Mouse (Mus musculus): ENCODE data around the gene Tspan4. TPM values are rescaled to one million over a fixed set of nuclear protein-coding genes. Genes with fewer than 3 reads are reported as not detected.

The Tspan4 gene
- polyA plus RNA-seq, 1 experiment from 2014 or later: 24.8 TPM

GRCm38 (mm10) chr7:141492738-141493137 lies 17.7 kb downstream of the Tspan4 start:
- 87% methylated on average over 5 of the region's 5 CpGs for WGBS
- no peak overlapping the region for H3K9ac ChIP-seq (replicated peaks)
- no peak overlapping the region for H3K4me2 ChIP-seq
- no peak overlapping the region for H3K4me3 ChIP-seq (replicated peaks)
- H3K27me3 ChIP-seq: no peaks in the 10 kb centered on the region
- H3K9me3 ChIP-seq: no peaks in the 10 kb centered on the region
- no peak overlapping the region for H3K27ac ChIP-seq
- no peaks in the 10 kb centered on the region for H3K4me1 ChIP-seq (replicated peaks)
- no peak for ATAC-seq (ENCODE audit: insufficient number of reproducible peaks, insufficient read depth, low FRiP score, low TSS enrichment, low read depth)
- H3K36me3 ChIP-seq: peaks cover 41% of the 10 kb centered on the region; the same call in 1 of the 2 replicates

GRCm38 (mm10) chr7:141493729-141494128 lies 18.7 kb downstream of the Tspan4 start:
- 80% methylated on average over 1 of the region's 1 CpGs for WGBS
- peaks cover 43% of the 10 kb centered on the region; the same call in 1 of the 2 replicates for H3K36me3 ChIP-seq

DNA sequence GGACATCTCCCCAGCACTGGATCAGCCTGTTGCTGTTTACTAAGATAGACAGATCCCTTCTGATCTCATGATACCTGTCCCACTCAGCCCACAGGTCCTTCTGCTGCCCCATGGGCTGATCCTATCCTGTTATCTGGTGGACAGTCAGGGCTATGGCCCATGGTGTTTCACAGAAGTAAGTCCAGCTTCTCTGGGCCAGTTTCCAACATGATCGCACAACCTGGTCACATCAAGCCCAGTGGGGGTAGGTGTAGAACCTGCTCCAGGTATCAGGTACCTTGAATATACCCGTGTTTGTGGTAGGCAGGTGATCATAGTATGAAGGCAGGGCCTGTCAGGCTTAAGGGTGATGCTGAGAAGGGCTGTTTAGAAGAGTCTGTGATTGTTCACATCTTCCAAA lies 20.3 kb downstream of the Tspan4 start:
- H3K4me1 ChIP-seq (replicated peaks): no peaks in the 10 kb centered on the region
- H3K27ac ChIP-seq: no peak overlapping the region
- WGBS: 79% methylated on average over 2 of the region's 2 CpGs
- no peaks in the 10 kb centered on the region for H3K27me3 ChIP-seq
- H3K9ac ChIP-seq (replicated peaks): no peak overlapping the region
- H3K4me2 ChIP-seq: no peak overlapping the region
- H3K4me3 ChIP-seq (replicated peaks): no peak overlapping the region
- H3K36me3 ChIP-seq: peaks cover 52% of the 10 kb centered on the region
- no peaks in the 10 kb centered on the region for H3K9me3 ChIP-seq
- no peak for ATAC-seq (ENCODE audit: insufficient number of reproducible peaks, insufficient read depth, low FRiP score, low TSS enrichment, low read depth)

More at GRCm38 (mm10) chr7:141493729-141494128, 18.7 kb downstream of the Tspan4 start:
- Histone ChIP-seq H3K4me1 (replicated peaks) (no peaks in the 10 kb centered on the region), H3K4me2 (no peak overlapping the region), H3K27me3 (no peaks in the 10 kb centered on the region), H3K27ac (no peak overlapping the region), H3K9me3 (no peaks in the 10 kb centered on the region), H3K9ac (replicated peaks) (no peak overlapping the region), H3K4me3 (replicated peaks) (no peak overlapping the region)
- ATAC-seq (ENCODE audit: insufficient number of reproducible peaks, insufficient read depth, low FRiP score, low TSS enrichment, low read depth): no peak

DNA sequence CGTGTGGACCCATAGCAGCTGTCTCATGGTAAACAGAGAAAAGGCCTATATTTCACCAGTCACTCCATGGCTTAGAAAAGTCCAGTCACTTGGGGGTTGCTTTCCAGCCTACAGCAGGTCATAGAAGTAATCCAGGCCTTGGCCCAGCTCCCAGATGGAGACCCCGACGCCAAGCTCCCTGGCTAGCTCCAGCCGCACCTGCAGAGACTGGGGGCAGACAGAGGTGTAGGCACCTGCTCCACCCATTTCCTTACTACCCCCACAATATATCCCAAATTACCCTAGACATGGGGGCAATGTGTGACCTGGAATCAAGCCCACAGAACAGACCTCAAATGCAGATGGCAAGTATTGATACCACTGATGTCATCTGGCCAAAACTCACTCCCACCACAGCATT lies 20.9 kb downstream of the Tspan4 start:
- Histone ChIP-seq H3K27me3 (no peaks in the 10 kb centered on the region), H3K4me2 (no peak overlapping the region), H3K9ac (replicated peaks) (no peak overlapping the region), H3K27ac (no peak overlapping the region), H3K36me3 (peaks cover 49% of the 10 kb centered on the region), H3K4me1 (replicated peaks) (no peaks in the 10 kb centered on the region), H3K9me3 (no peaks in the 10 kb centered on the region), H3K4me3 (replicated peaks) (no peak overlapping the region)
- 92% methylated on average over 4 of the region's 4 CpGs for WGBS
- no peak for ATAC-seq (ENCODE audit: insufficient number of reproducible peaks, insufficient read depth, low FRiP score, low TSS enrichment, low read depth)

DNA sequence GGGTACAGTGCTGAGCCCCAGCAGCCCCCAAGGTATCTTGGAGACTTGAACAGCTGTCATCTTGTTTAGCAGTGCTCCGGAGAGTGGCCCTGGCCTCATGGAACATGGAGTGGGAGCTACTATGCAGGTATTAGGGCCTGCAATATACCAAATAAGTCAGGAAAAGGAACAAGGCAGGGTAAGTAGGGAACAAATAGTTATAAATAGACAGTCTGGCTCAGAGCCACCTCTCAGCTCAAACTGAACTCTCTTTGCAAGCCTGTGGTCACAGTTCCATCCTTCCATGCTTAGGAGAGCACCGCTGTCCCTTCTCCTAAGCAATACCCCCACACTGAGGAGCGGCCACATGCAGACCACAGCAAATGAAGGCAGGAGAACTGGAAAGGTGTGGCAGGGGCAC lies 22.6 kb downstream of the Tspan4 start:
- Histone ChIP-seq H3K36me3 (peaks cover 34% of the 10 kb centered on the region), H3K4me1 (replicated peaks) (no peaks in the 10 kb centered on the region), H3K4me3 (replicated peaks) (no peak overlapping the region), H3K9ac (replicated peaks) (no peak overlapping the region), H3K27ac (no peak overlapping the region), H3K4me2 (no peak overlapping the region), H3K27me3 (no peaks in the 10 kb centered on the region), H3K9me3 (no peaks in the 10 kb centered on the region)
- ATAC-seq (ENCODE audit: insufficient number of reproducible peaks, insufficient read depth, low FRiP score, low TSS enrichment, low read depth): no peak
- 89% methylated on average over 3 of the region's 3 CpGs for WGBS

DNA sequence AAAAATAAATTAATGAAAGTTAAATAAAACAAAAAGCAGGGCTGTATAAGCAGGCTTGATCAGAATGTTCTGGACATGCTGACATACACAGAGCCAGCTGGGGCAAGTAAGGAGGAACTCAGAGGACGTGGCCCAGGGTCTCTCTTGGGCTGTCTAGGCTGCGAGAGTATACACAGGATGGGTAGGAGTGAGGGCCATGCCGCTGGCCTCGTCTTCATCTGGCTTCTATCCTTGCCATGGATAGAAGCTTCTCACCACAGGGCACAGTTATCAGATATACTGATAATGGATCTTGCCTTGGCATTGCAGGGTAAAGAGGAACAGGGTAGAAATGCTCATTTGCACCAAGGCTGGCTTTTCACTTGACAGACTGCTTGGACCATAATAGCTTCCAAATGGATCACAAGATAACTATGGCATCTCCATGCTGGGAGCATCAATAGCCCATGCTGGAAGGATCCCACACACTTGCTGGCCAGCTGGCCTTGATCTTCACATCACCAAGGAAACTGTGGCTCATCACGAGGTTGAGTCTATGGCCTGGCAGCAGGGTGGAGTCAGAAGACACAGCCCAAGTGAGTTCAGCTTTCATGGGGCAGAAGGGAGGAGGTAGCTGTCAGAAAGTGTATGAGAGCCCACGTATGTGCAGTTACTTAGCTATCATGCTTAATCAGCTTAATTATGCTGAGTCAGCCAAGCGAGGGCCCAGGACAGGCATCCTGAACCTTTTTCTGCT lies 26.9 kb downstream of the Tspan4 start:
- Histone ChIP-seq H3K27ac (no peak overlapping the region), H3K4me2 (no peak overlapping the region), H3K4me1 (replicated peaks) (no peaks in the 10 kb centered on the region), H3K27me3 (no peaks in the 10 kb centered on the region), H3K4me3 (replicated peaks) (no peak overlapping the region), H3K36me3 (peaks cover 11% of the 10 kb centered on the region), H3K9me3 (no peaks in the 10 kb centered on the region), H3K9ac (replicated peaks) (no peak overlapping the region)
- WGBS: 86% methylated on average over 7 of the region's 7 CpGs
- no peak for ATAC-seq (ENCODE audit: insufficient number of reproducible peaks, insufficient read depth, low FRiP score, low TSS enrichment, low read depth)

- Histone ChIP-seq H3K36me3 (peaks cover 15% of the 10 kb centered on the region), H3K9me3 (no peaks in the 10 kb centered on the region), H3K27ac (no peak overlapping the region), H3K4me2 (no peak overlapping the region), H3K27me3 (no peaks in the 10 kb centered on the region), H3K4me3 (replicated peaks) (no peak overlapping the region), H3K4me1 (replicated peaks) (no peaks in the 10 kb centered on the region), H3K9ac (replicated peaks) (no peak overlapping the region)
- ATAC-seq (ENCODE audit: insufficient number of reproducible peaks, insufficient read depth, low FRiP score, low TSS enrichment, low read depth): no peak
- WGBS: 86% methylated on average over 5 of the region's 5 CpGs
Measured at GRCm38 (mm10) chr7:141502556-141502905, 27.5 kb downstream of the Tspan4 start.

DNA sequence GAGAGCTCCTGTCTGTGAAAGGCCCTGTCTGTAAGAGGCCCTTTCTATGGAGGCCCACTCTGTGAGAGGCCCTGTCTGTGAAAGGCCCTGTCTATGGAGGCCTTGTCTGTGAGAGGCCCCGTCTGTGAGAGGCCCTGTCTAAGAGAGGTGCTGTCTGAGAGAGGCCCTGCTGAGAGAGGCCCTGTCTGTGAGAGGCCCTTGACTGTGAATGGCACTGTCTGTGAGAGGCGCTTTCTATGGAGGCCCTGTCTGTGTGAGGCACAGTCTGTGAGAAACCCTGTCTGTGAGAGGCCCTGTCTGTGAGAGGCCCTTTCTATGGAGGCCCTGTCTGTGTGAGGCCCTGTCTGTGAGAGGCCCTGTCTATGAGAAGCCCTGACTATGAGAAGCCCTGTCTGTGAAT lies 31.2 kb downstream of the Tspan4 start:
- WGBS: 83% methylated on average over 2 of the region's 2 CpGs
- H3K9me3 ChIP-seq: no peaks in the 10 kb centered on the region
- H3K9ac ChIP-seq (replicated peaks): no peak overlapping the region
- no peak overlapping the region for H3K27ac ChIP-seq
- H3K4me2 ChIP-seq: no peak overlapping the region
- H3K36me3 ChIP-seq: peaks cover 12% of the 10 kb centered on the region
- no peak for ATAC-seq (ENCODE audit: insufficient number of reproducible peaks, insufficient read depth, low FRiP score, low TSS enrichment, low read depth)
- H3K4me3 ChIP-seq (replicated peaks): no peak overlapping the region
- H3K27me3 ChIP-seq: no peaks in the 10 kb centered on the region
- no peaks in the 10 kb centered on the region for H3K4me1 ChIP-seq (replicated peaks)

- Histone ChIP-seq H3K4me2 (no peak overlapping the region), H3K27ac (peak overlapping the region; percentile 62), H3K4me3 (replicated peaks) (no peak overlapping the region), H3K27me3 (no peaks in the 10 kb centered on the region), H3K9ac (replicated peaks) (0 out of 2 replicates have a peak overlapping the region, but pooled peaks have one; percentile 13), H3K36me3 (peaks cover 13% of the 10 kb centered on the region), H3K9me3 (no peaks in the 10 kb centered on the region), H3K4me1 (replicated peaks) (no peaks in the 10 kb centered on the region)
- no peak for ATAC-seq (ENCODE audit: insufficient number of reproducible peaks, insufficient read depth, low FRiP score, low TSS enrichment, low read depth)
Measured at GRCm38 (mm10) chr7:141508160-141508559, 33.1 kb downstream of the Tspan4 start.

DNA sequence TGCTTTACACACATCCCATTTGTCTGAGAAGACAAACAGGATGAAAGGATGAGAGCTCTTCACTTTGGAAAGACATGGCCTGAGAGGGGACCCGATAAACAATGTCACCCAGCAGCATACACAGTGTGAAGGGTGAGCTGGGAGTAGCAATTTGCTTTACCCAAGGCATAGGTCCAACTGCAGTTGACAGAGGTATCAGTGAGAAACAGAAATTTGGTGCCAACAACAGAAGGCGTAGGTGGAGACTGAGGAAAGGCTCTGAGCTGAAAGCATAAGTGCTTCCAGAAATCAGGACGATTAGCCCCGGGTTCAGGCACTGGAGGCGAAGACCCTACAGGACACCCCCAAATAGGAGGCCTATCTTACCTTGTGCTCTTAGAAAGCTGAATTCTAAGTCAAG lies 35.2 kb downstream of the Tspan4 start:
- Histone ChIP-seq H3K4me1 (replicated peaks) (no peaks in the 10 kb centered on the region), H3K9me3 (no peaks in the 10 kb centered on the region), H3K4me3 (replicated peaks) (no peak overlapping the region), H3K4me2 (no peak overlapping the region), H3K9ac (replicated peaks) (no peak overlapping the region), H3K27ac (no peak overlapping the region), H3K27me3 (no peaks in the 10 kb centered on the region), H3K36me3 (peaks cover 27% of the 10 kb centered on the region)
- ATAC-seq (ENCODE audit: insufficient number of reproducible peaks, insufficient read depth, low FRiP score, low TSS enrichment, low read depth): no peak
- WGBS: 90% methylated on average over 5 of the region's 5 CpGs

DNA sequence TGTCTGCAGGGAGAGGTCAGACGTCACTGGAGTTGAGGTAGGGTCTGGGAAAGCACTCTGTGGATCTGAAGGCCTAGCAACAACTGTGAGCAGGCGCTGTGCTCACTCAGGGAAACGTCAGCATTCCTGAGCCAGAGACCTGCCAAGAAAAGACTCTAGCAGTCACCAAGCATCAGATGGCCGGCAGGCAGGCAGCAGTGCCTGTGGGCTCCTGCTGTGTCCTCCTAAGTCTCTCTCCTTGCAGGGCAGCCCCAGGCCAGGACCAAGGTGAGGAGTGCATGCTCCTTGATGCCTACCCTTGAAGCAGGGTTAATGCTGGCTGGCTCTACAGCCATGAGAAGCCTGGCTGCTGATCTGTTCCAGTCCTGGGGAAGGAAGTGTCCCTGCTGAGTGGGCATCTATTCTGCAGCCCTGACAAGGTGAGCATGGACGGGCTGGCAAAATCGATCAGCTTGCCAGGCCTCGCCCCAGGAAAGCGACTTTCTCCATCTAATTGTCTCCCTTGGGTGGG lies 35.7 kb downstream of the Tspan4 start:
- no peak overlapping the region for H3K4me3 ChIP-seq (replicated peaks)

DNA sequence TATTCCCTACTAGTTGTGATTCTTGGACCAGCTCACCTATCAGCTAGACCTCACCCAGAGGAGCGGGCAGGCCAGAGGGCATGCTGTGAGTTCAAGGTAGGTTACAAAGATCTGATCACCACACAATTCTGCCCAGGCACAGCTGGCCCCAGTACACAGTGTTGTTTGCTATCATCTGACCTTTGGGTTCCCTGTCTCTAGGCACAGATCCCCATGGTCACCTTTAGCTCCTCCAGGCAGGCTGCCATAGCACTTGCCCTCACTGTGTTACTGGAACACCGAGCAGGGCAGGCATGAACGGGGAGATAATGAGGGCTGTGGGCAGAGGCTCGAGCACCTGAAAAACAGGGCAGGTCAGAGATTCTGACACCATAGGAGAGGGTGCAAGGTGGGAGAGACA lies 42.6 kb downstream of the Tspan4 start:
- 91% methylated on average over 4 of the region's 4 CpGs for WGBS
- Histone ChIP-seq H3K27ac (no peak overlapping the region), H3K4me3 (replicated peaks) (no peak overlapping the region), H3K27me3 (no peaks in the 10 kb centered on the region), H3K4me1 (replicated peaks) (no peaks in the 10 kb centered on the region), H3K9me3 (no peaks in the 10 kb centered on the region), H3K4me2 (no peak overlapping the region), H3K9ac (replicated peaks) (no peak overlapping the region), H3K36me3 (peaks cover 67% of the 10 kb centered on the region)
- ATAC-seq (ENCODE audit: insufficient number of reproducible peaks, insufficient read depth, low FRiP score, low TSS enrichment, low read depth): no peak

More for the DNA sequence above, 35.7 kb downstream of the Tspan4 start:
- Histone ChIP-seq H3K27me3 (no peaks in the 10 kb centered on the region), H3K9ac (replicated peaks) (no peak overlapping the region), H3K36me3 (peaks cover 32% of the 10 kb centered on the region), H3K4me1 (replicated peaks) (no peaks in the 10 kb centered on the region), H3K4me2 (no peak overlapping the region), H3K27ac (no peak overlapping the region), H3K9me3 (no peaks in the 10 kb centered on the region)
- no peak for ATAC-seq (ENCODE audit: insufficient number of reproducible peaks, insufficient read depth, low FRiP score, low TSS enrichment, low read depth)
- 66% methylated on average over 8 of the region's 8 CpGs for WGBS
